Mouse (Mus musculus) right cerebral cortex, postnatal 10 days (tissue): ENCODE data around the gene Gm29289.
"Not testable (repeated sequence)": the region's sequence is repeated elsewhere in the genome, so short reads cannot be mapped to it uniquely, and the experiment has no call there.

Experiments used
- DNase-seq, 2 experiments: peaks; one replicate each; pipeline ENCODE4 v3.0.0; 2021; ENCODE audit warnings: low spot score in 2 of 2

The Gm29289 gene

GRCm38 (mm10) chrY:2932282-2932681 is at the start of gene Gm29289:
Gene Gm29289, plus strand, starts transcription at chrY:2932582.
- DNase-seq, result not testable (repeated sequence)

GRCm38 (mm10) chrY:2900689-2901088 is 31.7 kb upstream of the Gm29289 start, which contains the start of gene Gm10352:
Gene Gm10352, plus strand, starts transcription at chrY:2900989.
- not testable (repeated sequence) for DNase-seq
